In genomic region chr17:47139171-47139617, GRCm38 (mm10) we compare ENCODE assay signal across 8 mouse cellular contexts.
DNase-seq lines count a peak whose midpoint lies in the region; ATAC-seq lines count a peak whose summit lies in the region.

No protein-coding gene starts in this region.

- H3K4me1 ChIP-seq in heart, embryonic 15.5 days (replicated peaks): peaks cover 33% of the 10 kb centered on the region
- peaks cover 5% of the 10 kb centered on the region; the same call in 1 of the 2 replicates for H3K4me1 ChIP-seq in liver, embryonic 16.5 days (ENCODE audit: control insufficient read depth, low read depth, low read length)
- H3K4me1 ChIP-seq in stomach, embryonic 15.5 days: peaks cover 23% of the 10 kb centered on the region

- no peaks in the 10 kb centered on the region for H3K9me3 ChIP-seq in heart, embryonic 15.5 days (replicated peaks)
- no peaks in the 10 kb centered on the region for H3K9me3 ChIP-seq in liver, embryonic 16.5 days (replicated peaks; ENCODE audit: control insufficient read depth, low read length)
- H3K9me3 ChIP-seq in stomach, embryonic 15.5 days: no peaks in the 10 kb centered on the region

- peak overlapping the region; percentile 51 for H3K9ac ChIP-seq in heart, embryonic 15.5 days
- no peak overlapping the region for H3K9ac ChIP-seq in liver, embryonic 16.5 days (ENCODE audit: low read depth, low read length)
- no peak overlapping the region for H3K9ac ChIP-seq in stomach, embryonic 15.5 days

- peak overlapping the region; percentile 96 for H3K27ac ChIP-seq in heart, embryonic 15.5 days
- H3K27ac ChIP-seq in liver, embryonic 16.5 days (ENCODE audit: low read length): no peak overlapping the region
- H3K27ac ChIP-seq in stomach, embryonic 15.5 days: peak overlapping the region; percentile 97

- peak overlapping the region; percentile 95 for H3K4me2 ChIP-seq in heart, embryonic 15.5 days
- H3K4me2 ChIP-seq in liver, embryonic 16.5 days (ENCODE audit: low read depth, low read length): peak overlapping the region; percentile 85
- peak overlapping the region; percentile 79 for H3K4me2 ChIP-seq in stomach, embryonic 15.5 days

- H3K36me3 ChIP-seq in heart, embryonic 15.5 days: no peaks in the 10 kb centered on the region
- H3K36me3 ChIP-seq in liver, embryonic 16.5 days (ENCODE audit: control insufficient read depth, insufficient read depth): no peaks in the 10 kb centered on the region
- no peaks in the 10 kb centered on the region for H3K36me3 ChIP-seq in stomach, embryonic 15.5 days

- peak; percentile 67 for DNase-seq in embryo, embryonic 11 days
- no peak for DNase-seq in embryo, embryonic 10.5 days (ENCODE audit: low spot score)
- DNase-seq in urinary bladder, postnatal 14 days (ENCODE audit: low spot score): peak; percentile 20
- DNase-seq in urinary bladder, postnatal 10 days (ENCODE audit: low spot score): no peak
- no peak for DNase-seq in ovary, postnatal 14 days (ENCODE audit: low spot score)

- WGBS in heart, embryonic 15.5 days: 1% methylated on average over 25 of the region's 27 CpGs
- WGBS in liver, embryonic 16.5 days (ENCODE audit: insufficient replicate concordance): under 1% methylated on average over 15 of the region's 27 CpGs
- 0% methylated on average over 27 of the region's 27 CpGs for WGBS in stomach, embryonic 15.5 days

- H3K27me3 ChIP-seq in heart, embryonic 15.5 days: no peaks in the 10 kb centered on the region
- H3K27me3 ChIP-seq in liver, embryonic 16.5 days (ENCODE audit: control insufficient read depth, insufficient read depth, low read depth, low read length): peaks cover 43% of the 10 kb centered on the region
- H3K27me3 ChIP-seq in stomach, embryonic 15.5 days (replicated peaks): no peaks in the 10 kb centered on the region

- ATAC-seq in heart, embryonic 15.5 days (replicated peaks; ENCODE audit: insufficient number of reproducible peaks, insufficient read depth, low FRiP score, low read depth): no peak
- no peak for ATAC-seq in liver, embryonic 16.5 days (ENCODE audit: low read depth)
- ATAC-seq in stomach, embryonic 15.5 days (ENCODE audit: insufficient read depth, low FRiP score, low read depth): no peak

- peak overlapping the region; percentile 67 for H3K4me3 ChIP-seq in heart, embryonic 15.5 days
- peak overlapping the region; percentile 62 for H3K4me3 ChIP-seq in liver, embryonic 16.5 days (ENCODE audit: low read depth, low read length)
- peak overlapping the region; percentile 56 for H3K4me3 ChIP-seq in stomach, embryonic 15.5 days (replicated peaks)

Comparison
In these comparisons a context has a peak if more than half of its experiments do, and no peak if none do; other contexts are left out.
1. DNase-seq: peak in embryo, embryonic 11 days (single experiment) and urinary bladder, postnatal 14 days (single experiment); none in embryo, embryonic 10.5 days (single experiment), urinary bladder, postnatal 10 days (single experiment) and ovary, postnatal 14 days (single experiment).
2. Peak in every context shown above with its lines, with median percentiles within 50 percentile points of each other: H3K4me2 ChIP-seq and H3K4me3 ChIP-seq.